In genomic region chrX:157391241-157391640, GRCm38 (mm10) we compare ENCODE assay signal across 17 mouse cellular contexts.
"Had no signal": no experiment of that assay in that cellular context is flagged by ENCODE, and none has a peak within 500 bp of the region (broad histone marks: within the 10 kb centered on the region; RNA-seq: fewer than 3 reads in every experiment).

No protein-coding gene starts in this region.

- ATAC-seq: hindbrain, postnatal 0 days; intestine, embryonic 16.5 days had no signal

- DNase-seq: gastrocnemius, adult 2 months; gastrocnemius, postnatal 14 days; gastrocnemius, postnatal 36 days; heart, adult 11 months; heart, adult 2 months; heart, postnatal 14 days; heart, postnatal 36 days; kidney, adult 11 months; kidney, adult 2 months; kidney, adult 9 months; kidney, postnatal 10 days; kidney, postnatal 25 days; kidney, postnatal 4 days; liver; liver, embryonic 13.5 days had no signal
